Mouse (Mus musculus) intestine, embryonic 15.5 days (tissue): Measurements from ENCODE around the gene Gm49388. TPM values are rescaled to one million over a fixed set of nuclear protein-coding genes. Genes with fewer than 3 reads are reported as not detected.
A peak's percentile ranks its signal among the peaks of the same experiment; 100 is the strongest.
"Not testable (repeated sequence)": the region's sequence is repeated elsewhere in the genome, so short reads cannot be mapped to it uniquely, and the experiment has no call there.

ENCODE experiments used
- ATAC-seq: fragments of 200-750 bp; cut with Nextera tagmentation; 2 replicates; pipeline ENCODE4 v1.8.0; 2017; ENCODE audit warnings: moderate TSS enrichment, moderate library complexity
- H3K27ac ChIP-seq: fragments of 300-500 bp; sonication (generic); 2 replicates; pipeline ENCODE4 v1.5.1; 2015; ENCODE audit warnings: mild to moderate bottlenecking, inconsistent platforms
- H3K27me3 ChIP-seq: fragments of 300-500 bp; sonication (generic); replicated peaks from 2 replicates; pipeline ENCODE4 v1.6.1; 2015; ENCODE audit warnings: inconsistent platforms
- H3K36me3 ChIP-seq: fragments of 300-500 bp; sonication (generic); 2 replicates; pipeline ENCODE4 v1.6.1; 2015; ENCODE audit warnings: inconsistent platforms
- H3K4me1 ChIP-seq: fragments of 300-500 bp; sonication (generic); replicated peaks from 2 replicates; pipeline ENCODE4 v1.6.1; 2015; ENCODE audit warnings: inconsistent platforms
- H3K4me2 ChIP-seq: fragments of 300-500 bp; sonication (generic); replicated peaks from 2 replicates; pipeline ENCODE4 v1.6.1; 2015; ENCODE audit warnings: mild to moderate bottlenecking, inconsistent platforms
- H3K4me3 ChIP-seq: fragments of 300-500 bp; sonication (generic); replicated peaks from 2 replicates; pipeline ENCODE4 v1.5.1; 2015; ENCODE audit warnings: inconsistent platforms
- H3K9ac ChIP-seq: fragments of 300-500 bp; sonication (generic); 2 replicates; pipeline ENCODE4 v1.6.1; 2015; ENCODE audit warnings: inconsistent platforms
- H3K9me3 ChIP-seq: fragments of 300-500 bp; sonication (generic); 2 replicates; pipeline ENCODE4 v1.6.1; 2016; ENCODE audit warnings: inconsistent platforms
- WGBS: fragments of 180-500 bp; shearing (Covaris S2); methylation state at CpG from one replicate; pipeline ENCODE4 v1.1.7; 2015; 5-methylcytosine and 5-hydroxymethylcytosine counted together
- polyA plus RNA-seq: library from polyadenylated mRNA; unstranded; fragments of >200 nt; fragmentation: Nextera tagmentation; extraction: Ambion mirVana; gene quantifications from 2 replicates; pipeline ENCODE4 v1.2.1, GENCODE M21; 2015

Gm49388 gene
- polyA plus RNA-seq, 1 experiment from 2014 or later, result not detected

DNA sequence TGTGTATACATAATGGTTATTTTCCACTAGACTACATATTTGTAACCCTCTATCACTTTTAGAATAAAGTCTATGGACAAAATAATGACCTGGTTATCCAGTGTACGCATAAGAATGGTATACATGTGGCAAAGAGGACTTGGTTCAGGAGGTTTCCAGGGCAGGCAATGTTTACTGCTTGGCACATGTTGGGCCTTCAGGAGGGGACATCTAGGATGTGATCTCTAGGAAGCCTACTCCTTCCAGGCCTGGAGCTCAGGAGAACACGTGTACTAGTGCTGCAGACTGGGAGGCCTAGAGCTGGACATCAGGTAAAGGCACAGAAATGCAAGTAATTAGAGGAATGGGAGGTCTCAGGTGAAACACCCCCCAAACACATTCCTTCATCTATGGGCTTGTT lies 50.1 kb downstream of the Gm49388 start:
- Histone ChIP-seq H3K9me3 (no peaks in the 10 kb centered on the region), H3K27ac (no peak overlapping the region), H3K36me3 (no peaks in the 10 kb centered on the region), H3K4me1 (no peaks in the 10 kb centered on the region), H3K4me3 (no peak overlapping the region), H3K4me2 (no peak overlapping the region), H3K9ac (no peak overlapping the region), H3K27me3 (no peaks in the 10 kb centered on the region)
- ATAC-seq, result no peak
- WGBS, result 78% methylated on average over 2 of the region's 2 CpGs

DNA sequence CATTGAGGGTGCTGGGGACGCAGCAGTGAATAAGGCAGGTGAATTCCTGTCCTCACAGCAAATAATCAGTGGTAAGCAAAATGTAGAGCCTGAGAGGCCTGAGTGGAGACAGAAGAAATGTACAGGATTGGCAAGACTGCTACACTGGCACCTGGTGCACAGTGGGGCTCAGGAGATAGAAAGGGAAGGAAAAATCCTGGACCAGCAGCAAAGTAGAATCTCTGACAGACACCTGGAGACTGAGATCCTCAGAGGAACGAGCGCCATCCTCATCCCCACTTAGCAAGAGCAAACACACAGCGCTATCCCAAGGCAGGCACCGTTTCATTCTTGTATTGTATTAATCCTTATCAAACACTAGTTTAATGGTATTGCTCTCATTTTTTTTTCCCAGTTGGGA lies 52.1 kb downstream of the Gm49388 start:
- H3K9ac ChIP-seq, result no peak overlapping the region
- ATAC-seq, result no peak
- H3K4me3 ChIP-seq, result no peak overlapping the region
- peaks cover 5% of the 10 kb centered on the region; the same call in 1 of the 2 replicates for H3K4me1 ChIP-seq
- no peaks in the 10 kb centered on the region for H3K36me3 ChIP-seq
- no peaks in the 10 kb centered on the region for H3K9me3 ChIP-seq
- 90% methylated on average over 5 of the region's 5 CpGs for WGBS
- no peak overlapping the region for H3K4me2 ChIP-seq
- H3K27ac ChIP-seq, result no peak overlapping the region
- no peaks in the 10 kb centered on the region for H3K27me3 ChIP-seq

DNA sequence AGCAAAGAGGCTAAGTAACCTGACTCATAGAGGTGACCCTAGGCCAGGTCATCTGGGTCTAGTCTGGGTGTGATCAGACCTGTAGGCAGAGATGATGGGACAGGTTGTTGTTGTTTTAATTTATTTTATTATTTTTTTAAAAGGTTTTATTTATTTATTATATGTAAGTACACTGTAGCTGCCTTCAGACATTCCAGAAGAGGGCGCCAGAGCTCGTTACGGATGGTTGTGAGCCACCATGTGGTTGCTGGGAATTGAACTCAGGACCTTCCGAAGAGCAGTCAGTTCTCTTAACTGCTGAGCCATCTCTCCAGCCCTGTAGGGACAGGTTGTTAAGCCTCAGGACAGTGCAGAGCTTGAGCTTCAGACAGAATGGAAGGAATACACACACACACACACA lies 52.5 kb downstream of the Gm49388 start:
- not testable (repeated sequence) for H3K27ac ChIP-seq, H3K4me2 ChIP-seq, H3K27me3 ChIP-seq, H3K4me3 ChIP-seq, H3K4me1 ChIP-seq, H3K9me3 ChIP-seq, H3K36me3 ChIP-seq, H3K9ac ChIP-seq, ATAC-seq
- 82% methylated on average over 4 of the region's 4 CpGs for WGBS

GRCm38 (mm10) chr7:127840031-127840430 lies 54.6 kb downstream of the Gm49388 start:
- not testable (repeated sequence) for ATAC-seq, H3K4me3 ChIP-seq, H3K9me3 ChIP-seq, H3K36me3 ChIP-seq, H3K4me2 ChIP-seq, H3K27me3 ChIP-seq, H3K27ac ChIP-seq, H3K9ac ChIP-seq, H3K4me1 ChIP-seq
- WGBS, result 82% methylated on average over 2 of the region's 2 CpGs

DNA sequence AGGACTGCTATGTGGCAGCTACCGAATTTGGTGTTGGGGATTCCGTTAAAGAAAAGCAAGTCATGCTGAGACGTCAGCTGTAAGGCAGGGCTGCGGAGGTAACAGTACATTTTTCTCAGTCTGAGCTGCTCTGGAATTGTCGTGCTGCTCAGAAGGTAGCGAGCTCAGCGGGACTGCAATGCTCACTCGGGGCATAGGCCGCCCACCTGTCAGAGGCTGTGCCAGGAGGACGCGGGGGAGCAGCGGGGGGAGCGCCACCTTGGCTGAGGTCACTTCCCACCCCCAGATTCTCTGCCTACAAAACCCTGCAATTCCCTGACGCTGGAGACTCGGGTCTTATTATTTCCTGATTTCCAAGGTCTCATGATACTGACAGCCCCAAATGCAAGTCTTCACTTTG lies 55.5 kb downstream of the Gm49388 start:
- H3K4me3 ChIP-seq, result peak overlapping the region; percentile 82
- peak overlapping the region; percentile 72 for H3K9ac ChIP-seq
- peaks cover 8% of the 10 kb centered on the region; the same call in 1 of the 2 replicates for H3K36me3 ChIP-seq
- 6% methylated on average over 15 of the region's 15 CpGs for WGBS
- H3K9me3 ChIP-seq, result no peaks in the 10 kb centered on the region
- peak overlapping the region; percentile 77 for H3K4me2 ChIP-seq
- ATAC-seq, result peak; percentile 34
- peaks cover 5% of the 10 kb centered on the region; the same call in 1 of the 2 replicates for H3K4me1 ChIP-seq
- H3K27ac ChIP-seq, result peak overlapping the region; percentile 88
- no peaks in the 10 kb centered on the region for H3K27me3 ChIP-seq

GRCm38 (mm10) chr7:127841340-127842000 lies 56.1 kb downstream of the Gm49388 start:
- peaks cover 8% of the 10 kb centered on the region; the same call in 1 of the 2 replicates for H3K36me3 ChIP-seq
- H3K4me1 ChIP-seq, result peaks cover 5% of the 10 kb centered on the region; the same call in 1 of the 2 replicates
- ATAC-seq, result peak; percentile 94
- H3K4me2 ChIP-seq, result peak overlapping the region; percentile 77
- WGBS, result under 1% methylated on average over 42 of the region's 46 CpGs
- H3K9me3 ChIP-seq, result no peaks in the 10 kb centered on the region
- peak overlapping the region; percentile 88 for H3K27ac ChIP-seq
- peak overlapping the region; percentile 72 for H3K9ac ChIP-seq
- H3K4me3 ChIP-seq, result peak overlapping the region; percentile 82
- H3K27me3 ChIP-seq, result no peaks in the 10 kb centered on the region

GRCm38 (mm10) chr7:127842001-127842718 lies 56.8 kb downstream of the Gm49388 start:
- Histone ChIP-seq H3K4me3 (peak overlapping the region; percentile 82), H3K9ac (peak overlapping the region; percentile 72), H3K4me2 (peak overlapping the region; percentile 77), H3K9me3 (no peaks in the 10 kb centered on the region), H3K27ac (peak overlapping the region; percentile 88), H3K27me3 (no peaks in the 10 kb centered on the region), H3K36me3 (peaks cover 12% of the 10 kb centered on the region; the same call in 1 of the 2 replicates), H3K4me1 (peaks cover 5% of the 10 kb centered on the region; the same call in 1 of the 2 replicates)
- under 1% methylated on average over 40 of the region's 40 CpGs for WGBS
- peak; percentile 78 for ATAC-seq

DNA sequence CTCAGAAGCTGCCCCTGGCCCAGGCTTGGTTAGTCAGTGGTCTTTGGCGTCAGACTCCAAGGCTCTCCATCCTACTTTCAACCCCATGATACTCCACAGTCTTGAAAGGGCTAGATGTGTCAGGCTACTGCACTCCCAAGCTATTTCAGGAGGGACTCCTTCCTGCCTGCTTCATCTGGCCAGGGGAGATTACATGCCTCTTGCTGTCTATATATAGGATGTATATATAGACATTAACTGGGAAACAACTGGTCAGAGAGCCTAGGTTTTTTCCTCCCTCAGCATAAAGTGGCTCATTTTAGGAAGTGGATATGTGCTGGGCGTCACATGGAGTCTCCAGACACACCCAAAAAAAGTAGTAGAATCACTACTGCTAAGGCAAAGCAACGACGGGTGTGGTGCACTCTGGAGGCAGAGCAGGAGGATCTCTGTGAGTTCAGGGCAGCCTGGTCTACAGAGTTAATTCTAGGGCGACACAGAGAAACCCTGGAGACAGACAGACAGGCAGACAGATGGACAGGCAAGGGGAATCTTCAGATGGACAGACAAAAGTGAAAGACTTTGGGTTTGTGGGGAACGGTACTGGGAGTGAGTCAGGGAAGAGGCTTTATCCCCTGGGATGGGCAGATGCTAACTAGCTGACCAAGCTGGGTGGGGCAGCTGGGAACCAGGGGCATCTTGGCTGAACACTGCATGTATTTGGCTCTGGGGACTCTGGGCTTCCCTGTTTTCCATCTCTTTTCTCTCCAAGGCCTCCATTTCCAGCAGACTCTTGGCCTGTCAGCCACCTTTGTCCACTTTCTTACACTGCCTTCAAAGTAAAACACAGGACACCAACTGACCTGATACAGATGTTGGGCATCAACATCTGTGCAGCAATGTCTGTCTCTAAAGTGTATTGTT lies 64.8 kb downstream of the Gm49388 start:
- no peak overlapping the region for H3K4me2 ChIP-seq
- peaks cover 4% of the 10 kb centered on the region for H3K36me3 ChIP-seq
- no peak for ATAC-seq
- no peaks in the 10 kb centered on the region for H3K9me3 ChIP-seq
- H3K9ac ChIP-seq, result no peak overlapping the region
- H3K27ac ChIP-seq, result no peak overlapping the region
- no peaks in the 10 kb centered on the region for H3K27me3 ChIP-seq
- no peak overlapping the region for H3K4me3 ChIP-seq
- 70% methylated on average over 6 of the region's 6 CpGs for WGBS
- H3K4me1 ChIP-seq, result no peaks in the 10 kb centered on the region

DNA sequence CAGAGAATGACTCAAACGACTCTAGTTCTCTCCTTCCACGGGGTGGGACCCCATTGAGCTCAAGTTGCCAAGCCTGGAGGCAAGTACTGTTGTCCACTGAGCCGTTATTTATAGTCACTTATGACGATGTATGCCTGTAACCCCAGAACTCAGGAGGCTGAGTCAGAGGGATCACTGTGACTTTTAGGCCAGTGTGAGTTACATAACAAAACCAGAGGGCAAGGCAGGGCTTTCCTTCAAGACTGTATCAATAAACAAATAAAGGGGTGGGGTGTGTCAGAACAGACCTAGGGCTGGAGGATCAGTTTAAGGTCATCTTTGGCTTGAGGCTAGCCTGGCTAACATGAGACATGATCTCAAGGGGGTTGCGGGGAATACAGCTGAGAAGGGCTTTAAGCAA lies 65.5 kb downstream of the Gm49388 start:
- Histone ChIP-seq H3K9me3 (no peaks in the 10 kb centered on the region), H3K4me1 (no peaks in the 10 kb centered on the region), H3K27me3 (no peaks in the 10 kb centered on the region), H3K27ac (no peak overlapping the region), H3K4me3 (no peak overlapping the region), H3K9ac (no peak overlapping the region), H3K36me3 (peaks cover 4% of the 10 kb centered on the region), H3K4me2 (no peak overlapping the region)
- 68% methylated on average over 5 of the region's 5 CpGs for WGBS
- ATAC-seq, result no peak

Other genes with a start within 250 kb of the Gm49388 start
- 5.5 and 5.6 TPM in 2 replicates for gene Tmem265, start 224.2 kb upstream of the Gm49388 start, polyA plus RNA-seq
- gene Phkg2, start 212.3 kb upstream of the Gm49388 start, polyA plus RNA-seq, result 34.3 TPM in 2 replicates
- gene Ccdc189, start 197.0 kb upstream of the Gm49388 start, polyA plus RNA-seq, result 4.1 and 4.9 TPM in 2 replicates
- gene Rnf40, start 196.8 kb upstream of the Gm49388 start, polyA plus RNA-seq, result 37.4 and 37.7 TPM in 2 replicates
- gene Zfp629, start 169.8 kb upstream of the Gm49388 start, polyA plus RNA-seq, result 8.8 and 9.4 TPM in 2 replicates
- gene Bcl7c, start 76.7 kb upstream of the Gm49388 start, polyA plus RNA-seq, result 48.1 and 52.8 TPM in 2 replicates
- gene Ctf1, start 72.9 kb upstream of the Gm49388 start, polyA plus RNA-seq, result 9.4 and 10.5 TPM in 2 replicates
- gene Ctf2, start 53.4 kb upstream of the Gm49388 start, polyA plus RNA-seq, result 0.13 and 0.29 TPM in 2 replicates
- gene Fbxl19, start 41.1 kb upstream of the Gm49388 start, polyA plus RNA-seq, result 3.2 and 4.3 TPM in 2 replicates
- 22.9 and 25.5 TPM in 2 replicates for gene Orai3, start 15.8 kb upstream of the Gm49388 start, polyA plus RNA-seq
- gene Setd1a, start 8.9 kb upstream of the Gm49388 start, polyA plus RNA-seq, result 15.2 and 17.4 TPM in 2 replicates
- 28.0 and 31.2 TPM in 2 replicates for gene Hsd3b7, start 15.0 kb downstream of the Gm49388 start, polyA plus RNA-seq
- 40.6 and 40.7 TPM in 2 replicates for gene Stx4a, start 38.7 kb downstream of the Gm49388 start, polyA plus RNA-seq
- 3.2 and 3.4 TPM in 2 replicates for gene Stx1b, start 38.9 kb downstream of the Gm49388 start, polyA plus RNA-seq
- gene Zfp646, start 90.6 kb downstream of the Gm49388 start, polyA plus RNA-seq, result 8.6 and 9.6 TPM in 2 replicates
- gene Zfp668, start 91.2 kb downstream of the Gm49388 start, polyA plus RNA-seq, result 15.5 and 15.6 TPM in 2 replicates
- 1.7 and 2.3 TPM in 2 replicates for gene Prss53, start 105.4 kb downstream of the Gm49388 start, polyA plus RNA-seq
- not detected in 2 replicates for gene Gm21974, start 109.8 kb downstream of the Gm49388 start, polyA plus RNA-seq
- gene Vkorc1, start 110.0 kb downstream of the Gm49388 start, polyA plus RNA-seq, result 203 and 241 TPM in 2 replicates
- 158 and 180 TPM in 2 replicates for gene Bckdk, start 118.5 kb downstream of the Gm49388 start, polyA plus RNA-seq
- 31.7 and 32.3 TPM in 2 replicates for gene Kat8, start 126.9 kb downstream of the Gm49388 start, polyA plus RNA-seq
- 58.5 and 67.5 TPM in 2 replicates for gene Prss8, start 144.5 kb downstream of the Gm49388 start, polyA plus RNA-seq
- 8.2 and 9.6 TPM in 2 replicates for gene Prss36, start 161.1 kb downstream of the Gm49388 start, polyA plus RNA-seq
- 306 and 315 TPM in 2 replicates for gene Fus, start 181.8 kb downstream of the Gm49388 start, polyA plus RNA-seq
- 418 and 480 TPM in 2 replicates for gene Pycard, start 208.3 kb downstream of the Gm49388 start, polyA plus RNA-seq
- gene Trim72, start 218.3 kb downstream of the Gm49388 start, polyA plus RNA-seq, result 0.19 and 0.53 TPM in 2 replicates